Mouse (Mus musculus) intestine, postnatal 0 days (tissue): ENCODE results near the gene BC048562. TPM values are rescaled to one million over a fixed set of nuclear protein-coding genes. Genes with fewer than 3 reads are reported as not detected.

ENCODE experiments used
- ATAC-seq: fragments of 200-750 bp; cut with Nextera tagmentation; 2 replicates; pipeline ENCODE4 v1.8.0; 2017; ENCODE audit warnings: mild to moderate bottlenecking, moderate TSS enrichment, moderate library complexity
- H3K27ac ChIP-seq: fragments of 300-500 bp; sonication (generic); 2 replicates; pipeline ENCODE4 v1.5.1; 2014; ENCODE audit warnings: mild to moderate bottlenecking, low read depth, low read length, moderate library complexity
- H3K27me3 ChIP-seq: fragments of 300-500 bp; sonication (generic); replicated peaks from 2 replicates; pipeline ENCODE4 v1.6.1; 2014; ENCODE audit warnings: low read length, mixed read lengths; ENCODE audit not compliant: control insufficient read depth, insufficient read depth
- H3K36me3 ChIP-seq: fragments of 300-500 bp; sonication (generic); 2 replicates; pipeline ENCODE4 v1.6.1; 2014; ENCODE audit warnings: mild to moderate bottlenecking, moderate library complexity; ENCODE audit not compliant: control insufficient read depth, insufficient read depth
- H3K4me1 ChIP-seq: fragments of 300-500 bp; sonication (generic); replicated peaks from 2 replicates; pipeline ENCODE4 v1.6.1; 2014; ENCODE audit warnings: antibody characterized with exemption, low read length, mixed read lengths; ENCODE audit not compliant: control insufficient read depth, insufficient read depth
- H3K4me2 ChIP-seq: fragments of 300-500 bp; sonication (generic); replicated peaks from 2 replicates; pipeline ENCODE4 v1.6.1; 2014; ENCODE audit warnings: low read depth, mild to moderate bottlenecking, moderate library complexity
- H3K4me3 ChIP-seq: fragments of 300-500 bp; sonication (generic); 2 replicates; pipeline ENCODE4 v1.5.1; 2014; ENCODE audit warnings: low read depth, low read length
- H3K9ac ChIP-seq: fragments of 300-500 bp; sonication (generic); 2 replicates; pipeline ENCODE4 v1.6.1; 2014; ENCODE audit warnings: mild to moderate bottlenecking, low read depth, low read length
- H3K9me3 ChIP-seq: fragments of 300-500 bp; sonication (generic); 2 replicates; pipeline ENCODE4 v1.6.1; 2016; ENCODE audit warnings: mixed run types; ENCODE audit not compliant: control insufficient read depth
- CTCF ChIP-seq: sonication (generic); IDR thresholded peaks from 2 replicates; pipeline ENCODE4 v1.5.1; 2016; ENCODE audit warnings: low read depth, mild to moderate bottlenecking, control low read depth, antibody characterized with exemption, moderate library complexity
- WGBS: fragments of 180-500 bp; shearing (Covaris S2); extraction: QIAGEN DNeasy Blood & Tissue Kit; methylation state at CpG from one replicate; pipeline ENCODE4 v1.1.7; 2014; 5-methylcytosine and 5-hydroxymethylcytosine counted together
- polyA plus RNA-seq: library from polyadenylated mRNA; unstranded; fragments of >200 nt; fragmentation: Nextera tagmentation; extraction: Ambion mirVana; gene quantifications from 2 replicates; pipeline ENCODE4 v1.2.1, GENCODE M21; 2015

BC048562 gene
- polyA plus RNA-seq, 1 experiment from 2014 or later: not detected

DNA sequence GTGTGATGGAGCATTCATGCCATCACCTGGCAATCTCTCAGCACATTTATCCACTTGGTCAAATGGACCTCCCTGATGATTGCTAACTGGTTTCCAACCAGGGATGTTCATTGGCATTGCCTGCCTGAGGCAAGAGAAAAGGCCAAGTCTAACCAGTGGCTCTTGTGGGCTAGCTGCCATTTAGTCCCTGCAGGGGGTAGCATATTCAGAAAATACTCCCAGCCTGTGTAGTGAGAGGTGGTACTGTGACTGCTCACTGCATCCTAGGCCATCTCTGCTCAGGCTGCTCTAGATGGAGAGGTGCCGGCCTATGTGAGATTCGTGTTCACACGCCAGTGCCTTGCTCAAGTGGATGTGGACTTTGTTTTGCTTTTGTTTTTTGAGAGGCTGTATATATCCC is 38.0 kb upstream of the BC048562 start:
- Histone ChIP-seq H3K36me3 (0 out of 2 replicates have a peak, but pooled peaks cover 2% of the 10 kb centered on the region), H3K9me3 (no peaks in the 10 kb centered on the region), H3K9ac (no peak overlapping the region), H3K4me3 (no peak overlapping the region), H3K27ac (no peak overlapping the region), H3K4me1 (no peaks in the 10 kb centered on the region), H3K4me2 (no peak overlapping the region), H3K27me3 (no peaks in the 10 kb centered on the region)
- 94% methylated on average over 3 of the region's 3 CpGs for WGBS
- TF ChIP-seq CTCF: no peak
- ATAC-seq: no peak

DNA sequence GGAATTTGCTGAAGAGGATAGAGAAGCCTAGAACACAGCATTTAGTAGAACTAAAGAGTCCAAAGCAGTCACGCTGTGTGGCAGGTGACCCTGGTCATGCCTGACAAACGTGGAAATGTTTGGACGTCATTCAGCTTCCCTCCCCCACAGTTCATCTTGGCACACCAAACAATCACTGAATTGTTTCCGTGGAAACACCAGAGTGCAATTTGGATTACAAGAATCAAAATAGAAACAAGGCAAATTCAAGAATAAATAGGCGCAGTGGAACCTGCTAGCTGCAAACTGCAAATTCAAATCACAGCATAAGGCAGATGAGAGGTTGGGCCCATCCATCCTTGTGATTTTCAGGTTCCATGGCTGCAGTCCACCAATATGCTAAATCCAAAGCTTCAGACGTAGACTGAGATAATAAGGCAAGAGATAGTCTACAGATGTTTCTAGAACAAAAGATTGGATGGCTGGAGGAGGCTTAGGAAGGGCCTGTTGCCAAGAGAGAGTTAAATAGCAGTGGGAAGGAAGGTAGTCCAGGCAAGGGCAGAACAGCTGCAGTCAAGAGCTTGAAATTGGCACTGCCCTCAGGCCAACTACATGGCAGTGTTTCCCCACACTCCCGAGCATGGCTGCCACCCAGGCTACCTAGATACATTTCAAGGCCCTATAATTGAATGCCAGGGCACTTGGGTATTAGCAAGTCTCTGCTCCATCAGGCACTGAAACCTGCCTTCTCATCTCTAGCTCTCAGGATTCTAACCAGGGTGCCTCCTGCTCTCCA is 34.9 kb upstream of the BC048562 start:
- H3K27me3 ChIP-seq: no peaks in the 10 kb centered on the region
- H3K9me3 ChIP-seq: no peaks in the 10 kb centered on the region
- H3K4me3 ChIP-seq: no peak overlapping the region
- no peak for ATAC-seq
- H3K27ac ChIP-seq: no peak overlapping the region
- H3K9ac ChIP-seq: no peak overlapping the region
- no peaks in the 10 kb centered on the region for H3K4me1 ChIP-seq
- no peaks in the 10 kb centered on the region for H3K36me3 ChIP-seq
- WGBS: 66% methylated on average over 7 of the region's 7 CpGs
- no peak overlapping the region for H3K4me2 ChIP-seq
- TF ChIP-seq CTCF: no peak

DNA sequence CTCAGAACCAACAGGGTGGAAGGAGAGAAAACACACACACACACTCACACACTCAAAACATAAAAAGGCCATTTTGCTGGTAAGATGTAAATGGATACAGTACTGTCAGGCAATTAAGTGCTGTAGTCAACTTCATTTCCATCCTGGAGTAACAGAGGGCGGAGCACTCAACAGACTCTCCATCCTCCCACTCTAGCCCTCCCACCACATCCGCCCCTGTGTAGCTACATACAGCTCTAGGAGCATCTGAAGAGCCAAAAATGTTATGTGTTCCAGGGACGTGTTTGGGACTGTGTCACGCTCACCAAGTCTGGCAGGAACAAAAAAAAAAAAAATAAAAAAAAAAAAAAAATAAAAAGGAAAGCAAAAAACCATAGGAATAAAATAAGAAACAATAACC is 33.2 kb upstream of the BC048562 start:
- Histone ChIP-seq H3K9me3 (no peaks in the 10 kb centered on the region), H3K36me3 (no peaks in the 10 kb centered on the region), H3K4me2 (no peak overlapping the region), H3K9ac (no peak overlapping the region), H3K4me3 (no peak overlapping the region), H3K4me1 (no peaks in the 10 kb centered on the region), H3K27me3 (no peaks in the 10 kb centered on the region), H3K27ac (no peak overlapping the region)
- TF ChIP-seq CTCF: no peak
- no peak for ATAC-seq
- 79% methylated on average over 4 of the region's 4 CpGs for WGBS

DNA sequence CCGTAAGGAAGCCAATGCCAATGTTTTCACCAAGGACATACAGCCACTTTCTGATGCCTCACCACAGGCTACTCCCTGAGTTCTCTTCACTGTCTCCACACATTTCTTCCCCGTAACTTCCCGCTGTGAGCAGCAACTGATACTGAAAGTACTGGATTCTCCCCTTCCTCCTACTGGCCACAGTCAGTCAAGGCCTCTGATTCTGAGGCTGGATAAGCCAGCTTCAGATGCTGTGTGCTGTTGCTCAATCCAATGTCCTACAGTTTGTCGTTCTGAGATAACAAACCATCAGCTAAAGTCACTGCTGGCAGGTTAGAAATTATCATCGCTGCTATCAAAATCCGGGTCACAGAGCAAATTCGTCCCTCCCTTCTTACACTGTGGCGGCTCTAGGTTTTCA is 31.8 kb upstream of the BC048562 start:
- Histone ChIP-seq H3K4me2 (no peak overlapping the region), H3K36me3 (no peaks in the 10 kb centered on the region), H3K27me3 (no peaks in the 10 kb centered on the region), H3K9me3 (no peaks in the 10 kb centered on the region), H3K27ac (no peak overlapping the region), H3K9ac (no peak overlapping the region), H3K4me3 (no peak overlapping the region), H3K4me1 (no peaks in the 10 kb centered on the region)
- 48% methylated on average over 8 of the region's 8 CpGs for WGBS
- TF ChIP-seq CTCF: peak; percentile 50
- peak; percentile 36; the same call in 1 of the 2 replicates for ATAC-seq

DNA sequence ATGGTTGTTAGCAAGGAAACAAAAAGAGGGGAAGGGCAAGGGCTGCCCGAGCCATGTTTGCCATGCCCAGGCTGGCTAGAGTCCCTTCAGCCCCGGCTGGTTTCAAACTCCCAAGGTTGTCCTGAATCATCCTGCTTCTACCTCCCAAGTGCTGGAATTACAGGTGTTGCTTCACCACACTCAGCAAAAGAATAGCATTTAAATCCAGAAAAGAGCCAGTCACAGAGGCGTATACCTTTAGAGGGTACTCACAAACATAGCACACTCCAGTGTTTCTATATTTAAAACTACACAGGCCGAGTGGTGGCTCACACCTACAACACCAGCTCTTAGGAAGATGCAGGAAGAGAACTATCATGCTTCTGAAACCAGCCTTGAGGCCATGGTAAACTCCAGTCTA is 26.7 kb upstream of the BC048562 start:
- H3K9me3 ChIP-seq: no peaks in the 10 kb centered on the region
- no peak overlapping the region for H3K4me3 ChIP-seq
- H3K36me3 ChIP-seq: no peaks in the 10 kb centered on the region
- H3K9ac ChIP-seq: no peak overlapping the region
- H3K4me2 ChIP-seq: no peak overlapping the region
- no peak for ATAC-seq
- no peak for TF ChIP-seq CTCF
- WGBS: 88% methylated on average over 4 of the region's 4 CpGs
- no peaks in the 10 kb centered on the region for H3K4me1 ChIP-seq
- no peak overlapping the region for H3K27ac ChIP-seq
- H3K27me3 ChIP-seq: no peaks in the 10 kb centered on the region

DNA sequence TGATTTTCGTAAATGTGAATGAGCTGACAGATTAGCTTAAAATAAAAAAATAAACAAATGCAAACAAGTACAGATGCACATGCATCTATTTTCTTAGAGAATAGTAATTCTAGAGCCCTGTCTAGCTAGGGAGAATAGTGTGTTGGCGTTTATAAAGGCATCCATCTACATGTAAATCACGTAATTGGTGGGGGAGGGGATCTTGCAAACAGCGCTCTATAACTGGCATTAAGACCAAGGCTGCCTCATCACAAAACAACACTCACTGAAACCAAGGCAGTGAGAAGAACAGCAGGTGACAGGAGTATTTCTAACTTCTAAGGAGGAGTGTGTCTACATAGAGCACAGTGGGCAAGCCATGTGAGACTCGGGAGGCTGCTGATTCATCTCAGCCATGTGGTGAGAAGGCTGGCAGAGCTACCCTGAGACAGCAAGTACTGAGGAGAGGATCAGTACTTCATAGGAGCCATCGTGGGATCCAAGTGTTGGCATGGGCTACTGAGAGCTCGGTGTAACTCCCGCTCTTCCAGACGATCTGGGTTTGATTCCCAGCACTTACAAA is 24.8 kb upstream of the BC048562 start:
- H3K4me2 ChIP-seq: no peak overlapping the region
- no peak overlapping the region for H3K9ac ChIP-seq
- no peak overlapping the region for H3K27ac ChIP-seq
- TF ChIP-seq CTCF: no peak
- no peak for ATAC-seq
- no peaks in the 10 kb centered on the region for H3K36me3 ChIP-seq
- H3K4me3 ChIP-seq: no peak overlapping the region
- WGBS: 80% methylated on average over 9 of the region's 9 CpGs
- H3K4me1 ChIP-seq: no peaks in the 10 kb centered on the region
- H3K9me3 ChIP-seq: no peaks in the 10 kb centered on the region
- no peaks in the 10 kb centered on the region for H3K27me3 ChIP-seq
